Mouse (Mus musculus): ENCODE measurements around the gene Slc10a7. TPM values are rescaled to one million over a fixed set of nuclear protein-coding genes. Genes with fewer than 3 reads are reported as not detected.

The Slc10a7 gene
- polyA plus RNA-seq, 1 experiment from 2014 or later, result 20.5 TPM

GRCm38 (mm10) chr8:78630414-78631164, 121.4 kb downstream of the Slc10a7 start:
- Histone ChIP-seq H3K36me3 (no peaks in the 10 kb centered on the region), H3K4me3 (no peak overlapping the region)

GRCm38 (mm10) chr8:78633012-78633411, 123.9 kb downstream of the Slc10a7 start:
- no peak for ATAC-seq (ENCODE audit: insufficient number of reproducible peaks, low FRiP score, low TSS enrichment, low read depth)
- Histone ChIP-seq H3K4me3 (no peak overlapping the region), H3K27me3 (no peaks in the 10 kb centered on the region), H3K9ac (no peak overlapping the region), H3K4me2 (no peak overlapping the region), H3K27ac (no peak overlapping the region), H3K4me1 (peaks cover 6% of the 10 kb centered on the region; the same call in 1 of the 2 replicates), H3K36me3 (no peaks in the 10 kb centered on the region), H3K9me3 (no peaks in the 10 kb centered on the region)
- 62% methylated on average over 12 of the region's 12 CpGs for WGBS

More at GRCm38 (mm10) chr8:78630414-78631164, 121.4 kb downstream of the Slc10a7 start:
- Histone ChIP-seq H3K27me3 (no peaks in the 10 kb centered on the region), H3K4me1 (peaks cover 6% of the 10 kb centered on the region; the same call in 1 of the 2 replicates), H3K4me2 (no peak overlapping the region), H3K9me3 (no peaks in the 10 kb centered on the region), H3K27ac (peak overlapping the region; percentile 60; the same call in 1 of the 2 replicates), H3K9ac (no peak overlapping the region)
- 57% methylated on average over 19 of the region's 19 CpGs for whole genome bisulfite sequencing
- ATAC-seq (ENCODE audit: insufficient number of reproducible peaks, low FRiP score, low TSS enrichment, low read depth), result no peak

GRCm38 (mm10) chr8:78634018-78634417, 124.9 kb downstream of the Slc10a7 start:
- ATAC-seq (ENCODE audit: insufficient number of reproducible peaks, low FRiP score, low TSS enrichment, low read depth), result no peak
- no peaks in the 10 kb centered on the region for H3K36me3 ChIP-seq
- no peak overlapping the region for H3K27ac ChIP-seq
- no peaks in the 10 kb centered on the region for H3K27me3 ChIP-seq
- no peak overlapping the region for H3K4me2 ChIP-seq
- 58% methylated on average over 3 of the region's 3 CpGs for WGBS
- no peak overlapping the region for H3K4me3 ChIP-seq
- H3K4me1 ChIP-seq, result peaks cover 6% of the 10 kb centered on the region; the same call in 1 of the 2 replicates
- H3K9me3 ChIP-seq, result no peaks in the 10 kb centered on the region
- no peak overlapping the region for H3K9ac ChIP-seq

- Histone ChIP-seq H3K4me1 (peaks cover 6% of the 10 kb centered on the region; the same call in 1 of the 2 replicates), H3K9ac (no peak overlapping the region), H3K4me3 (no peak overlapping the region), H3K9me3 (no peaks in the 10 kb centered on the region), H3K27me3 (no peaks in the 10 kb centered on the region), H3K27ac (no peak overlapping the region), H3K36me3 (no peaks in the 10 kb centered on the region), H3K4me2 (no peak overlapping the region)
- WGBS, result 47% methylated on average over 17 of the region's 17 CpGs
- ATAC-seq (ENCODE audit: insufficient number of reproducible peaks, low FRiP score, low TSS enrichment, low read depth), result no peak
Observed at GRCm38 (mm10) chr8:78634523-78635240, 125.5 kb downstream of the Slc10a7 start.

GRCm38 (mm10) chr8:78635241-78635771, 126.2 kb downstream of the Slc10a7 start:
- Histone ChIP-seq H3K4me2 (no peak overlapping the region), H3K9me3 (no peaks in the 10 kb centered on the region), H3K27me3 (no peaks in the 10 kb centered on the region), H3K9ac (no peak overlapping the region), H3K36me3 (no peaks in the 10 kb centered on the region), H3K4me3 (no peak overlapping the region), H3K4me1 (peaks cover 6% of the 10 kb centered on the region; the same call in 1 of the 2 replicates), H3K27ac (no peak overlapping the region)
- 61% methylated on average over 8 of the region's 8 CpGs for WGBS
- ATAC-seq (ENCODE audit: insufficient number of reproducible peaks, low FRiP score, low TSS enrichment, low read depth), result no peak

- peaks cover 21% of the 10 kb centered on the region for H3K4me1 ChIP-seq
- no peak overlapping the region for H3K9ac ChIP-seq
- ATAC-seq (ENCODE audit: insufficient number of reproducible peaks, low FRiP score, low TSS enrichment, low read depth), result no peak
- H3K9me3 ChIP-seq, result no peaks in the 10 kb centered on the region
- no peak overlapping the region for H3K4me3 ChIP-seq
- H3K27ac ChIP-seq, result no peak overlapping the region
- 39% methylated on average over 9 of the region's 9 CpGs for WGBS
- H3K27me3 ChIP-seq, result no peaks in the 10 kb centered on the region
- H3K4me2 ChIP-seq, result no peak overlapping the region
- H3K36me3 ChIP-seq, result no peaks in the 10 kb centered on the region
Observed at GRCm38 (mm10) chr8:78641919-78642318, 132.8 kb downstream of the Slc10a7 start.

GRCm38 (mm10) chr8:78642376-78642775, 133.2 kb downstream of the Slc10a7 start:
- no peak overlapping the region for H3K4me3 ChIP-seq
- H3K9me3 ChIP-seq, result no peaks in the 10 kb centered on the region
- H3K27me3 ChIP-seq, result no peaks in the 10 kb centered on the region
- no peak overlapping the region for H3K27ac ChIP-seq
- peaks cover 26% of the 10 kb centered on the region for H3K4me1 ChIP-seq
- H3K4me2 ChIP-seq, result no peak overlapping the region
- H3K36me3 ChIP-seq, result no peaks in the 10 kb centered on the region
- no peak for ATAC-seq (ENCODE audit: insufficient number of reproducible peaks, low FRiP score, low TSS enrichment, low read depth)
- no peak overlapping the region for H3K9ac ChIP-seq
- 31% methylated on average over 5 of the region's 5 CpGs for WGBS

GRCm38 (mm10) chr8:78647000-78647656, 138.0 kb downstream of the Slc10a7 start:
- no peak overlapping the region for H3K9ac ChIP-seq
- peak overlapping the region; percentile 22 for H3K27ac ChIP-seq
- H3K9me3 ChIP-seq, result no peaks in the 10 kb centered on the region
- no peak overlapping the region for H3K4me3 ChIP-seq
- ATAC-seq (ENCODE audit: insufficient number of reproducible peaks, low FRiP score, low TSS enrichment, low read depth), result no peak
- 52% methylated on average over 8 of the region's 8 CpGs for WGBS
- no peaks in the 10 kb centered on the region for H3K27me3 ChIP-seq
- no peak overlapping the region for H3K4me2 ChIP-seq
- H3K4me1 ChIP-seq, result peaks cover 32% of the 10 kb centered on the region
- no peaks in the 10 kb centered on the region for H3K36me3 ChIP-seq

- Histone ChIP-seq H3K36me3 (no peaks in the 10 kb centered on the region), H3K9me3 (no peaks in the 10 kb centered on the region), H3K4me3 (no peak overlapping the region), H3K4me2 (no peak overlapping the region), H3K9ac (no peak overlapping the region), H3K27me3 (no peaks in the 10 kb centered on the region), H3K4me1 (peaks cover 30% of the 10 kb centered on the region), H3K27ac (no peak overlapping the region)
- 45% methylated on average over 4 of the region's 4 CpGs for WGBS
- no peak for ATAC-seq (ENCODE audit: insufficient number of reproducible peaks, low FRiP score, low TSS enrichment, low read depth)
Observed at GRCm38 (mm10) chr8:78647846-78648245, 138.7 kb downstream of the Slc10a7 start.

- no peaks in the 10 kb centered on the region for H3K9me3 ChIP-seq
- H3K4me2 ChIP-seq, result no peak overlapping the region
- WGBS, result 17% methylated on average over 7 of the region's 7 CpGs
- no peak overlapping the region for H3K27ac ChIP-seq
- ATAC-seq (ENCODE audit: insufficient number of reproducible peaks, low FRiP score, low TSS enrichment, low read depth), result no peak
- H3K4me1 ChIP-seq, result peaks cover 32% of the 10 kb centered on the region
- no peaks in the 10 kb centered on the region for H3K27me3 ChIP-seq
- H3K4me3 ChIP-seq, result no peak overlapping the region
- H3K9ac ChIP-seq, result no peak overlapping the region
- no peaks in the 10 kb centered on the region for H3K36me3 ChIP-seq
Observed at GRCm38 (mm10) chr8:78648918-78649317, 139.8 kb downstream of the Slc10a7 start.

- peaks cover 31% of the 10 kb centered on the region for H3K4me1 ChIP-seq
- WGBS, result 71% methylated on average over 3 of the region's 3 CpGs
- no peak overlapping the region for H3K4me2 ChIP-seq
- no peak for ATAC-seq (ENCODE audit: insufficient number of reproducible peaks, low FRiP score, low TSS enrichment, low read depth)
- H3K9ac ChIP-seq, result no peak overlapping the region
- H3K9me3 ChIP-seq, result no peaks in the 10 kb centered on the region
- no peaks in the 10 kb centered on the region for H3K27me3 ChIP-seq
- no peaks in the 10 kb centered on the region for H3K36me3 ChIP-seq
- H3K27ac ChIP-seq, result no peak overlapping the region
- H3K4me3 ChIP-seq, result no peak overlapping the region
Observed at GRCm38 (mm10) chr8:78651670-78652069, 142.5 kb downstream of the Slc10a7 start.

All from limb, embryonic 15.5 days (tissue).